Mouse (Mus musculus) kidney, embryonic 15.5 days (tissue): ENCODE data around the gene Hspa4. TPM values are rescaled to one million over a fixed set of nuclear protein-coding genes. Genes with fewer than 3 reads are reported as not detected.
"Not testable (repeated sequence)": the region's sequence is repeated elsewhere in the genome, so short reads cannot be mapped to it uniquely, and the experiment has no call there.

Experiments used
- ATAC-seq: fragments of 200-750 bp; cut with Nextera tagmentation; replicated peaks from 2 replicates; pipeline ENCODE4 v1.8.0; 2017; ENCODE audit warnings: moderate TSS enrichment; ENCODE audit not compliant: low FRiP score
- H3K27ac ChIP-seq: fragments of 300-500 bp; sonication (generic); 2 replicates; pipeline ENCODE4 v1.5.1; 2015; ENCODE audit warnings: mild to moderate bottlenecking, inconsistent platforms
- H3K27me3 ChIP-seq: fragments of 300-500 bp; sonication (generic); 2 replicates; pipeline ENCODE4 v1.6.1; 2015; ENCODE audit warnings: inconsistent platforms
- H3K36me3 ChIP-seq: fragments of 300-500 bp; sonication (generic); 2 replicates; pipeline ENCODE4 v1.6.1; 2015; ENCODE audit warnings: inconsistent platforms
- H3K4me1 ChIP-seq: fragments of 300-500 bp; sonication (generic); 2 replicates; pipeline ENCODE4 v1.6.1; 2015; ENCODE audit warnings: inconsistent platforms
- H3K4me2 ChIP-seq: fragments of 300-500 bp; sonication (generic); 2 replicates; pipeline ENCODE4 v1.6.1; 2015; ENCODE audit warnings: moderate library complexity, mild to moderate bottlenecking, inconsistent platforms
- H3K4me3 ChIP-seq: fragments of 300-500 bp; sonication (generic); replicated peaks from 2 replicates; pipeline ENCODE4 v1.5.1; 2015; ENCODE audit warnings: mild to moderate bottlenecking, inconsistent platforms
- H3K9ac ChIP-seq: fragments of 300-500 bp; sonication (generic); 2 replicates; pipeline ENCODE4 v1.6.1; 2015; ENCODE audit warnings: mild to moderate bottlenecking, inconsistent platforms
- H3K9me3 ChIP-seq: fragments of 300-500 bp; sonication (generic); replicated peaks from 2 replicates; pipeline ENCODE4 v1.6.1; 2016; ENCODE audit warnings: inconsistent platforms
- WGBS: fragments of 180-500 bp; shearing (Covaris S2); methylation state at CpG from one replicate; pipeline ENCODE4 v1.1.7; 2015; ENCODE audit warnings: mixed read lengths; 5-methylcytosine and 5-hydroxymethylcytosine counted together
- polyA plus RNA-seq: library from polyadenylated mRNA; unstranded; fragments of >200 nt; fragmentation: Nextera tagmentation; extraction: Ambion mirVana; gene quantifications from 2 replicates; pipeline ENCODE4 v1.2.1, GENCODE M21; 2015

The Hspa4 gene
- 91.0 and 94.6 TPM in 2 replicates for polyA plus RNA-seq

- Histone ChIP-seq H3K9ac (peak within 1 kb of the TSS; percentile 92), H3K4me3 (peak within 1 kb of the TSS; percentile 86), H3K4me2 (peak within 1 kb of the TSS; percentile 62), H3K36me3 (peaks cover 16% of the 10 kb centered on the region), H3K27ac (peak within 1 kb of the TSS; percentile 99), H3K27me3 (no peaks in the 10 kb centered on the region), H3K9me3 (no peaks in the 10 kb centered on the region), H3K4me1 (peaks cover 35% of the 10 kb centered on the region)
- peak; percentile 97 for ATAC-seq
- WGBS, result 1% methylated on average over 58 of the region's 58 CpGs
Observed at GRCm38 (mm10) chr11:53300330-53301166, at the start of gene Hspa4. Gene Hspa4 (minus strand): TSS chr11:53300457.

- WGBS, result 44% methylated on average over 2 of the region's 2 CpGs
- Histone ChIP-seq H3K27ac (no peak overlapping the region), H3K4me1 (peaks cover 12% of the 10 kb centered on the region; the same call in 1 of the 2 replicates), H3K9me3 (no peaks in the 10 kb centered on the region), H3K27me3 (no peaks in the 10 kb centered on the region), H3K4me3 (no peak overlapping the region), H3K9ac (no peak overlapping the region), H3K36me3 (no peaks in the 10 kb centered on the region), H3K4me2 (no peak overlapping the region)
- no peak for ATAC-seq
Observed at GRCm38 (mm10) chr11:53345738-53346137, 45.5 kb upstream of the Hspa4 start.

GRCm38 (mm10) chr11:53345328-53345727, 45.1 kb upstream of the Hspa4 start:
- H3K27ac ChIP-seq, result no peak overlapping the region
- no peak for ATAC-seq
- no peaks in the 10 kb centered on the region for H3K27me3 ChIP-seq
- no peak overlapping the region for H3K4me2 ChIP-seq
- peaks cover 12% of the 10 kb centered on the region; the same call in 1 of the 2 replicates for H3K4me1 ChIP-seq
- H3K36me3 ChIP-seq, result no peaks in the 10 kb centered on the region
- WGBS, result 26% methylated on average over 5 of the region's 5 CpGs
- no peak overlapping the region for H3K9ac ChIP-seq
- no peaks in the 10 kb centered on the region for H3K9me3 ChIP-seq
- no peak overlapping the region for H3K4me3 ChIP-seq

- Histone ChIP-seq H3K9me3 (no peaks in the 10 kb centered on the region), H3K4me2 (no peak overlapping the region), H3K9ac (no peak overlapping the region), H3K4me1 (0 out of 2 replicates have a peak, but pooled peaks cover 7% of the 10 kb centered on the region), H3K27ac (no peak overlapping the region), H3K4me3 (no peak overlapping the region), H3K36me3 (no peaks in the 10 kb centered on the region), H3K27me3 (no peaks in the 10 kb centered on the region)
- 37% methylated on average over 5 of the region's 5 CpGs for WGBS
- ATAC-seq, result no peak
Observed at GRCm38 (mm10) chr11:53342711-53343110, 42.5 kb upstream of the Hspa4 start.

GRCm38 (mm10) chr11:53341019-53341418, 40.8 kb upstream of the Hspa4 start:
- H3K4me1 ChIP-seq, H3K9me3 ChIP-seq, H3K4me2 ChIP-seq, H3K4me3 ChIP-seq, H3K9ac ChIP-seq, H3K27ac ChIP-seq, H3K27me3 ChIP-seq, H3K36me3 ChIP-seq, ATAC-seq: not testable (repeated sequence)
- WGBS, result 75% methylated on average over 10 of the region's 10 CpGs

- H3K4me3 ChIP-seq, result no peak overlapping the region
- ATAC-seq, result no peak
- 73% methylated on average over 8 of the region's 8 CpGs for WGBS
- peaks cover 10% of the 10 kb centered on the region for H3K36me3 ChIP-seq
- H3K9me3 ChIP-seq, result no peaks in the 10 kb centered on the region
- H3K27me3 ChIP-seq, result no peaks in the 10 kb centered on the region
- no peak overlapping the region for H3K4me2 ChIP-seq
- no peak overlapping the region for H3K27ac ChIP-seq
- no peak overlapping the region for H3K9ac ChIP-seq
- 0 out of 2 replicates have a peak, but pooled peaks cover 1% of the 10 kb centered on the region for H3K4me1 ChIP-seq
Observed at GRCm38 (mm10) chr11:53337684-53338083, 37.4 kb upstream of the Hspa4 start.

GRCm38 (mm10) chr11:53336924-53337323, 36.7 kb upstream of the Hspa4 start:
- Histone ChIP-seq H3K27ac (no peak overlapping the region), H3K9me3 (no peaks in the 10 kb centered on the region), H3K9ac (no peak overlapping the region), H3K27me3 (no peaks in the 10 kb centered on the region), H3K4me3 (no peak overlapping the region), H3K36me3 (peaks cover 17% of the 10 kb centered on the region), H3K4me2 (no peak overlapping the region), H3K4me1 (no peaks in the 10 kb centered on the region)
- 70% methylated on average over 1 of the region's 1 CpGs for WGBS
- ATAC-seq, result no peak

GRCm38 (mm10) chr11:53336182-53336571, 35.9 kb upstream of the Hspa4 start:
- ATAC-seq, result no peak
- Histone ChIP-seq H3K27ac (no peak overlapping the region), H3K9ac (no peak overlapping the region), H3K36me3 (peaks cover 25% of the 10 kb centered on the region), H3K9me3 (no peaks in the 10 kb centered on the region), H3K4me2 (no peak overlapping the region), H3K4me1 (no peaks in the 10 kb centered on the region), H3K27me3 (no peaks in the 10 kb centered on the region), H3K4me3 (no peak overlapping the region)

- Histone ChIP-seq H3K9me3 (no peaks in the 10 kb centered on the region), H3K4me3 (no peak overlapping the region), H3K27me3 (no peaks in the 10 kb centered on the region), H3K27ac (no peak overlapping the region), H3K4me2 (no peak overlapping the region), H3K9ac (no peak overlapping the region), H3K4me1 (no peaks in the 10 kb centered on the region), H3K36me3 (peaks cover 30% of the 10 kb centered on the region)
- no peak for ATAC-seq
- 41% methylated on average over 3 of the region's 3 CpGs for WGBS
Observed at GRCm38 (mm10) chr11:53335505-53336181, 35.4 kb upstream of the Hspa4 start.

GRCm38 (mm10) chr11:53332076-53332680, 31.9 kb upstream of the Hspa4 start:
- no peak for ATAC-seq
- Histone ChIP-seq H3K9me3 (no peaks in the 10 kb centered on the region), H3K27me3 (no peaks in the 10 kb centered on the region), H3K27ac (no peak overlapping the region), H3K4me3 (no peak overlapping the region), H3K9ac (no peak overlapping the region), H3K4me2 (no peak overlapping the region), H3K4me1 (no peaks in the 10 kb centered on the region), H3K36me3 (peaks cover 65% of the 10 kb centered on the region)
- 90% methylated on average over 14 of the region's 14 CpGs for WGBS

- Histone ChIP-seq H3K4me3 (no peak overlapping the region), H3K27ac (no peak overlapping the region), H3K4me1 (no peaks in the 10 kb centered on the region), H3K9me3 (no peaks in the 10 kb centered on the region), H3K9ac (no peak overlapping the region), H3K4me2 (no peak overlapping the region), H3K27me3 (no peaks in the 10 kb centered on the region), H3K36me3 (peaks cover 68% of the 10 kb centered on the region)
- 90% methylated on average over 6 of the region's 6 CpGs for WGBS
- ATAC-seq, result no peak
Observed at GRCm38 (mm10) chr11:53331121-53331520, 30.9 kb upstream of the Hspa4 start.

- H3K36me3 ChIP-seq, result peaks cover 68% of the 10 kb centered on the region
Observed at GRCm38 (mm10) chr11:53330325-53330724, 30.1 kb upstream of the Hspa4 start.

More at GRCm38 (mm10) chr11:53330325-53330724, 30.1 kb upstream of the Hspa4 start:
- Histone ChIP-seq H3K4me3 (no peak overlapping the region), H3K9me3 (no peaks in the 10 kb centered on the region), H3K27ac (no peak overlapping the region), H3K27me3 (no peaks in the 10 kb centered on the region), H3K4me2 (no peak overlapping the region), H3K4me1 (peaks cover 5% of the 10 kb centered on the region), H3K9ac (no peak overlapping the region)
- WGBS, result 81% methylated on average over 7 of the region's 7 CpGs
- no peak for ATAC-seq
